Comparison of ENCODE assay signal across 7 mouse cellular contexts in genomic region chr12:17689931-17690563, GRCm38 (mm10). TPM values are rescaled to one million over a fixed set of nuclear protein-coding genes. Genes with fewer than 3 reads are reported as not detected.
DNase-seq lines count a peak whose midpoint lies in the region; ATAC-seq and TF ChIP-seq lines count a peak whose summit lies in the region.

No protein-coding gene starts in this region.

- no peaks in the 10 kb centered on the region for H3K36me3 ChIP-seq in macrophage (ENCODE audit: inconsistent target)

- H3K4me3 ChIP-seq in left cerebral cortex, adult 2 months = peak overlapping the region; percentile 83
- H3K4me3 ChIP-seq in macrophage (ENCODE audit: inconsistent target) = peak overlapping the region; percentile 86; the same call in 1 of the 2 replicates

- peak; percentile 64 for ATAC-seq in granulocyte monocyte progenitor cell, adult 5-6 weeks (replicated peaks; ENCODE audit: poor library complexity, severe bottlenecking)

- WGBS in macrophage (ENCODE audit: missing documents) = 20% methylated on average over 9 of the region's 20 CpGs

- peaks cover 43% of the 10 kb centered on the region for H3K79me2 ChIP-seq in macrophage (ENCODE audit: inconsistent target)

- TF ChIP-seq CTCF in left cerebral cortex, adult 2 months (IDR thresholded peaks at IDR 0.05) = no peak

- no peak overlapping the region for H3K27ac ChIP-seq in left cerebral cortex, adult 2 months
- peak overlapping the region; percentile 73 for H3K27ac ChIP-seq in macrophage

- intact Hi-C loops in left cerebral cortex, adult 2 months (cut with DNase I) = loop anchor here (5.0 kb wide), 1 partner anchor 133 kb away; no protein-coding TSS in a partner anchor
- intact Hi-C loops in left cerebral cortex, postnatal 4 days (cut with DNase I) = no loop called here

- no peak for DNase-seq in left cerebral cortex, adult 2 months (ENCODE audit: extremely low spot score in 1 of 2, low spot score in 2 of 2)
- DNase-seq in left cerebral cortex, postnatal 4 days = no peak
- DNase-seq in brain, adult 2 months (ENCODE audit: low read depth, low spot score) = peak; percentile 75
- peak; percentile 91 for DNase-seq in yolk sac, embryonic 10.5 days (ENCODE audit: low spot score)
- no peak for DNase-seq in layer of hippocampus, adult 9-11 months

RNA-seq across cellular contexts. Expression of gene Hpcal1, which starts 0.6 kb away (rescaled TPM):
- 10 to 100 TPM; 78.5 to 93.8 TPM for total RNA-seq in left cerebral cortex, adult 2 months (2021)
- 10 to 100 TPM; 28.7 to 49.3 TPM for total RNA-seq in left cerebral cortex, postnatal 4 days (2021)
- total RNA-seq in granulocyte monocyte progenitor cell, adult 5-6 weeks (2014; fragmentation: Nextera tagmentation) = 58.9 and 59.4 TPM in 2 replicates
- 19.6 and 21.7 TPM in 2 replicates for total RNA-seq in granulocyte monocyte progenitor cell, adult 5-6 weeks (2017)
- 10 to 100 TPM in 25 of 26 experiments, 1 to 10 TPM in 1; 7.3 to 55.5 (median 28.3) TPM for total RNA-seq in macrophage (2018; cell fraction: chromatin; rRNA removed)
- total RNA-seq in macrophage (2018; cell fraction: cytosol; rRNA removed) = 100 to 1,000 TPM; 125 to 174 (median 149) TPM
- total RNA-seq in macrophage (2018; cell fraction: nucleus; rRNA removed) = 100 to 1,000 TPM in 4 of 26 experiments, 10 to 100 TPM in 22; 40.3 to 121 (median 76.1) TPM
- 131 to 142 TPM (median 142 TPM) in 3 replicates for polyA plus RNA-seq in macrophage (2018)

Comparison
In these comparisons a context has a peak if more than half of its experiments do, and no peak if none do; other contexts are left out.
1. DNase-seq: peak in brain, adult 2 months (single experiment) and yolk sac, embryonic 10.5 days (single experiment); none in left cerebral cortex, adult 2 months (0 of 2), left cerebral cortex, postnatal 4 days (single experiment) and layer of hippocampus, adult 9-11 months (single experiment).